Mouse (Mus musculus): ENCODE results near the gene Notum.

GRCm38 (mm10) chr11:120663714-120664113, 2.7 kb upstream of the Notum start:
- TF ChIP-seq EP300 (IDR thresholded peaks at IDR 0.05; ENCODE audit: low read depth): no peak
- TF ChIP-seq CTCF (IDR thresholded peaks at IDR 0.05; ENCODE audit: low read depth): no peak
